Mouse (Mus musculus) G1E (cell line): Measurements from ENCODE around the gene Tmem132d.

Experiments
- CTCF ChIP-seq: IDR thresholded peaks from 2 replicates; pipeline ENCODE4 v1.5.1; 2012; ENCODE audit warnings: low read depth, low read length, inconsistent platforms, mixed read lengths
- POLR2AphosphoS5 ChIP-seq: IDR thresholded peaks from 2 replicates; pipeline ENCODE4 v1.6.1; 2012; ENCODE audit warnings: low read depth, low read length, inconsistent platforms; ENCODE audit not compliant: insufficient replicate concordance

GRCm38 (mm10) chr5:127741331-127741730 lies 691.5 kb downstream of the Tmem132d start:
- TF ChIP-seq CTCF (no peak), POLR2AphosphoS5 (no peak)
